Mouse (Mus musculus) yolk sac, embryonic 10.5 days (tissue): ENCODE data around the gene Mapkapk2.
"Not testable (repeated sequence)": the region's sequence is repeated elsewhere in the genome, so short reads cannot be mapped to it uniquely, and the experiment has no call there.

Experiments used
- DNase-seq: peaks from one replicate; pipeline ENCODE4 v3.0.0-alpha.2; 2017; ENCODE audit warnings: low spot score

Gene Mapkapk2

DNA sequence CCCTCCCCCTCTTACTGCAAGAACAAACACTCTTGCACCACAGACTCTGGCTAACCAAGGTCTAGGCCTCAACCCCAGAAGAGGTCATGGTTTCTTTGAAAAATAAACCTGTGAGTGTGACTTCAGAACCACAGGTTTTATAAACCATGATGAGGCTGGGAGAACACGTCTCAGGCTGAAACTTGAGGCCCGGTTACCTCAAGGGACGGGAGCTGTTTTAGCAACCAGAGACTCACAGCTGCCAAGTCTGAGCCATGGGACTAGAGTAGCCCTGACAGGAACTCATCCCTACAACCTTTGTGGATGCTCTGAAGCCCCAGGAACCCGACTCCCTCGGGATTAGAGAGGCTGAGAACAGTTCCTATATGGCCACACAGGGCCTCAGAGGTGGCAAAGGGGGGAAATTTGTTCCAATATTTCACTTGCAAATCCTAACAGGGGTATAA is 48.2 kb downstream of the Mapkapk2 start:
- no peak for DNase-seq

- DNase-seq: no peak
Observed at GRCm38 (mm10) chr1:131048946-131049345, 48.7 kb downstream of the Mapkapk2 start.

GRCm38 (mm10) chr1:131048121-131048863 is 49.3 kb downstream of the Mapkapk2 start:
- no peak for DNase-seq

DNA sequence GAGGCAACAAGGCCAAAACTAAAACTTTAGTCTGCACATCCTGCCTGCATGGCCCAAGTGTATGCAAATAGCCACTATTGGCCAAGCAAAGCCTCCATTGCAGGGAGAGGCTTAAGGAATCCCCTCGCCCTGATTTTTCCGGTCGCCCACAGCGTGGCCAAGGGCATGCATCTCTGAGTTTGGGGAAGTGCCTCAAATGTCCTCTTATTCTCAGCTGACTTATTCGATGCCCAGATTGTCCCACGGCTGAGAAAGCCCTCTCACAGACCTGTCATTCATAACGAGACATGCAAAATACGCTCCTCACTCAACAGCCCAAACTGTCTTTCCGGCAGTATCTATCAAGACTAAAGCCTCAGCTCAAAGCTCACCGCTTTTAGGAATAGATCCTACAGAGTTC is 51.0 kb downstream of the Mapkapk2 start:
- no peak for DNase-seq

DNA sequence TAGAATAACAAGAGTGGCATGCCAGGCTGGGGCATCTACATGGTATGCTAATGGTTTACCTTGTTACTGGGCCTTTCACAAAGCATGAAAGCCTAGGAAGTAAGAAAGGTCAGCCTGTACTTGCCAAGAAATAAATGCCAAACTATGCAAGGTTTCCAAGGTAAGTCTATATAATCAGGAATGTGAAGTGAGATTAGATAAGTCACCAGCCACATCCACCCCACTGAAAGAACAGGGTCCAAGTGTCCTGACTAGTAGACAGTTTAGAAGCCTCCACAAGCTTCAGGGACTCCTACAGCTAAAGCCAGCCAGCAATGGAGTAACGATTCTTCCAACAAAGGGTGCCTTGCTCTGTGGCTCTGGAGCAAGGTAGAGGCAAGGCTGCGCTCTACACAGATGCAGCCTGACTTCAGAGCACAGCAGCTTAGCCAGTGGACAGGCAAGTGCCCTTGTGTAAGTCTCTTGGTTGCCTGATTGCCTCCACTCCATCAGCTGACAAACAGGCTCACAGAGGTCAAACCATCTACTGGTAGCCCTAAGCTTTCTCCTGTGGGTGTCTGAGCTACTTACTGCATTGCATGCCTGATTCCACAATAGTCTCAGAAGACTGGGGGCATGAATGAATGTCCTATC is 51.8 kb downstream of the Mapkapk2 start:
- no peak for DNase-seq

DNA sequence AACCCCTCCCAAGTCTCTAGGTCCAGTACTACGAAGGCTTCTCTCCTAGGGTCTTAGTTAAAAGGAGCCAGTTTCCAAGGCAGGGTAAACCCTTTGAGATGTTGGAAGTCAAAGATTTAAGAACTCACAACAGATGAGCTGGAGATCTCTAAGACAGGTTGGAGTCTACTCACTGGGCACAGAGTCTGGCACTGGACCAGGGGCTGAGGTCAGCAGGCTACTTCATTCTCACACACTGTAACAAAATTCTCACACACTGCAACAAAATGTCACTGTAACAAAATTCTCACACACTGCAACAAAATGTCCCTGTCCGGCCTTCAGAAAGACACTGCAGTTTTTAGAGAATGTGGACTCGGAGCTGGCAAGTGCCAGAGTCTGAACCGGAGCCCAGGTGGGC is 54.0 kb downstream of the Mapkapk2 start:
- DNase-seq: no peak

DNA sequence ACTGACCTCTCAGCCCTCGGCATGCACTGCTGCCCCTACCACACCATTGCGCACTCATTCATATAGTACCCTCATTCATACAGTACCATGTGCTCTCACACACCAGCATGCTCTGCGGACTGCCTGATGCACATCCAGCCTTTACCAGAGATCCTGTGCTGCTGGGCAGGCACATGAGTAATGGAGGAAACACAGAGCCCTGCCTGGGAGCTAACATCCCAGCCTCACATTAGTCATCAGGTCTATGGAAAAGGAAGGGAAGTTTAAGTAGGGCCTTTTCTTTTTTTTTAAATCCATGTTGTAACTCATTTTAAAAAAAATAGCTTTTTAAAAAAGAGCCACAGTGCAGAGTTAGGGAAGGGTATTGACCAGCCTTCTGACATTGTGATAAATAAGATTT is 54.9 kb downstream of the Mapkapk2 start:
- DNase-seq: no peak

DNA sequence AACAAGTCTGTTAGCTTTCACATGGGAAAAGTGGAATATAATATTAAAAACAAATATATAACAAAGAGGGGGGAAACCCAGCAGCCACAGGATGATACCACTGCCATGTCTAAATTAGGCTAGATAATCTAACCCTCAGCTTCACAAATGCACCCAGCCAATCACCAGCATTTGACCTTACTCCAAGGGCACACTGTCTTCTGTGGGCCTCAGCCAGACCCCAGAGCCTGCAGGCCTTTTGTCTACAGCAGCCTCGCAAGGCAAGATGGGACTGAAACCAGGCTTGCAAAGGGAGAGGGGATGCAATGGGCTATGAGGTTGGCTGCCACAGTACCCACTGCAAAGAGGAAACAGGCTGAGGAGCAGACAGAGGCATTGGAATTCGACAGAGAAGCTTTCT is 55.4 kb downstream of the Mapkapk2 start:
- DNase-seq: no peak

GRCm38 (mm10) chr1:131039479-131039878 is 58.1 kb downstream of the Mapkapk2 start:
- DNase-seq: no peak

DNA sequence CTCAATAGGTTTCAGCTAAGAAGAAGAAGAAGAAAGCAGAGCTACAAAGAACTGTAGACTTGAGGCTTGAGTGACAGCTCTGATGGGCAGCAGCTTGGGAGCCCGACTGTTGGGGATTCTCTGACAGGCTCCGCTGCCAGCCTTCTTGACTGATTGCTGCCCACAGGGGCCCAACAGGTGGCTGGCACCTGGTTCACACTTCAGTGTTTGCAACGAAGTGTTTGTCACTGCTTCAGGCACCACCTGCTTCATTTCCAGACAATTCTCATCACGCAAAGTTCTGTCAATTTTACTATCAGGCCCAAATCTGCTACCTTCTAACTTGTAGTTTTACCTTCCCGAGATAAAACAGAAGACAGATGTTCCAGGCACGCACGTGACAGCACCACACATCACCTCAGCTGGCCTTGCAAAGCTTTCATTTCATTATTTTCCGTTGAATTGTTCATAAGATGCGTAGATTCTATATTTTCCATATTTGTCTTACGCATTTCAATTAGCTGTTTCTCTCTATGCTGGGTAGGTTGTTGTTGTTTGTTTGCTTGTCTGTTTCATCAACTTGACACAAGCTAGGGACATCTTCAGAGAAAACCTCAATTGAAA is 59.1 kb downstream of the Mapkapk2 start:
- DNase-seq: no peak

GRCm38 (mm10) chr1:131038001-131038400 is 59.6 kb downstream of the Mapkapk2 start:
- DNase-seq: no peak

DNA sequence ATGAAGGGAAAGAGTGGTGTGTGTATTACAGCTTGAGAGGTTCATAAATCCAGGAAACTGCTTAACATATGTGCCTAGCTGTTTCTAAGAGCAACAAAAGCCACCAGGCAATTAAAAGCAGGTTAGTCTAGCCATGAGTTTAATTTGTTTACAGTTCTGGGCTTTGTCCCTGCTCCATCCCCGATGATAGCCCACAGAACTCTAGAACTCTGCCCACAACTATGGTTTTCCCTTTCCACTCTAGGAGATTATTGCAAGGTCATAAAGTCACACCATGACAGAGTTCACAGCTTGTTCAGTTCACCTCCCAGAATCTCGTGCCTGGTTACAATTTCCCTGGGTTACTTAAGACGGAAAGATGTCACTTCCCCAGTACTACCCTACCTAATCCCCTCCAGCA is 66.4 kb downstream of the Mapkapk2 start:
- no peak for DNase-seq

GRCm38 (mm10) chr1:131030261-131030660 is 67.4 kb downstream of the Mapkapk2 start:
- no peak for DNase-seq

DNA sequence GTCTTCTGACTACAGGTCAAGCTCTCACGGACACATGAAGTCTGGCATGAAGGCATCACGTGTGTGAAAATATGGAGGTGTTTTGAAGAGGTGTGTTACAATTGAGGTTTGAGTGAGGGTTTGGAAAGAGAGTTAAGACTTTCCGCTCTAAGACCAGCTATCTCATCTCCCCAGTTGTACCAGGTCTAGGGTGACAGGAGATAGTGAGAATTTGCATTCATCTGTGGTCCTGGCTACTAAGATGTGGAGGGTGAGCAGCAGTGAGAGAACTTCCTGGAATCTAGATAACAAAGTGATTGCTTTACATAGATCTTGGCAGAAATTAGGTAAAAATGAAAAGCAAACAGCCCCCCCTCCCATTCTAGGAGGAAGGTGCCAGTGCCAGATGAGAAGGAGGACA is 68.4 kb downstream of the Mapkapk2 start:
- DNase-seq: no peak

DNA sequence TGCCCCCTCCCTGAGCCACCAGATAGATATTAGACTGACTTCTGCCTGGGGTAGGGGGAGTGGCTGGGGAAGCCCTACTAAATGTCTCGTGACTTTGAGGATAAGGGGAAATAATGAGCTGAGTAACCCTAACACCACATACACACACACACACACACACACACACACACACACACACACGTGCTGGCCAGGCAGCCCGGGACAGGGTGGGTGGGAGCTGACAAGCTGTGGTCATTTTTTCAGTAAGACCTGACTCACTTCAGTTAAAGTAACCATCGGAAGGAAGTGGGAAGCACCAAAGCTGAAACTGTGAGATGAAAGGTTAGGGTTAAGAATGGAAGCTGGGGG is 71.8 kb downstream of the Mapkapk2 start:
- DNase-seq: no peak

DNA sequence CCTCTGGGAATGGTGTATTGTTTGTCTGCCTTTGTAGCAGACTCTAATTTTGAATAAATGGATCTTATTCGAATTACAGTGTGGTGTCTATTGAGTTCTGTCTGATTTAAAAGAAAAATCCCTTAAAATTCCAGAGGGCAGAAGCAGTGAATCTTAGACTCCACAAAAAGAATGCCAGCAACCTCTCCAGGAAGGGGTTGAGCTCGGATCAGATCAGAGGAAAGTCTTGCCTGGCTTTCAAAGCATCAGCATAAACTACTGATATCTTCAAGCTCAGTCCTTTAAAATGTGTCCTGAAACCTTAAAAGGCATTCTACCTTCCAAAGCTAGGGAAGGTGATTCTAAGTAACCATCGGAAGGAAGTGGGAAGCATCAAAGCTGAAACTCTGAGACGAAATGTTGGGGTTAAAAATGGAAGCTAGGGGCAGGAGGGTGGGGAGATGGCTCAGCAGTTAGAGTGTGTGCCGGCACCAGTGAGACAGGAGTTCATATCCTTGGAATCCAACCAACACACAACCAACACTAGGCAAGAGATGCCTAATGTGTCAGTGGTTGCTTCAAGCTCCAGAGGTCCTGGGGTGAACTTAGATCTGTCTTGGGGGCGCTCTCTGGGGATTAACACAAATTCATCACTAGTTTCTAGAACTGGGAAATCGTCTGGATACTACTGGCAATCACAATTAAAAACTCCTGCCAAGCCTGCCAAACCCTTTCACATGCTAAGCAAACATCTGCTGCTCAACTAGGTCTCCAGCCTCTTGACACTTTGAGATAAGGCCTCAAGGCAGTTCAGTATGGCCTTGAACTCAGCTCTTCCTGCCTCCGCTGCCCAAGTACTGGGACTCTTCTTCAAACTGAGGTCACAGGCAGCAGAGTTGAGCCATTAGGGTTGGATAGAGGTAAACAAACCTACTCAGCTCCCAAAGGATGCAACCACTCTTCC is 72.5 kb downstream of the Mapkapk2 start:
- DNase-seq: no peak

- not testable (repeated sequence) for DNase-seq
Observed at GRCm38 (mm10) chr1:131023250-131023858, 74.3 kb downstream of the Mapkapk2 start.

GRCm38 (mm10) chr1:131022591-131023249 is 74.9 kb downstream of the Mapkapk2 start:
- DNase-seq: no peak

DNA sequence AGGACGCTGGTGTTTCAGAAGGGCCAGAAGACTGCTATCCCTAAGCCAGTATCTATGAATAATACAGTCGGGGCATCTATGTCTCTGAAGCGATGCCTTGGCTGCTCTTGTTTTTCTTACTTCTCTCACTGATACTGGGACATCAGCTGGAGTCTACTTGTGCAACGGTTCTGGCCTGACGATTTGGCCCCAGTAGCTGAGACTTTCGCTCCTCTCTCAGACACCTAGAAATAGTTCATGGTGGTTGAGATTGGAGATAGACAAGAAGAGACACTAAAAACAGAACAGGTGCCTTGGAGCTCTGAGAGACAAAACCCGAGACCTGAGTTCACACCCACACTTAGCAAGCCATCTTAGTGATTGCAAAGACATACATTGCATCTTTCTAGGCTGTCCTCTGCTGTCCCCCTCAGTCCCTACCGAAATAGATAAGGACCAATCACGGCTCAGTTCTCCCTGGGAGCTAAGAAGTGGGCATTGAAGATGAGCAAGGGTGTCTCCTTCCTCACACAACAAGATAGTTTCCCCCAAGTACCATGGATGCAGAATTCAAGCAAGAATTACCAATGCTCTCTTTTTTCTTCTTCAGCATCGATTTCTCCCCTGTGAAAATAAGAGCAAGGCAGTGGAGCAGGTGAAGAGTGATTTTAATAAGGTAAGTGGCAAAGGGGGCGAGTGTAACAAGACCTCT is 75.6 kb downstream of the Mapkapk2 start:
- no peak for DNase-seq

- DNase-seq: no peak
Observed at GRCm38 (mm10) chr1:131021438-131021837, 76.2 kb downstream of the Mapkapk2 start.
